Comparison of ENCODE assay signal across 9 mouse cellular contexts in genomic region chr9:100917111-100917510, GRCm38 (mm10).
DNase-seq lines count a peak whose midpoint lies in the region; ATAC-seq and TF ChIP-seq lines count a peak whose summit lies in the region.
"Had no signal": no experiment of that assay in that cellular context is flagged by ENCODE, and none has a peak within 500 bp of the region (broad histone marks: within the 10 kb centered on the region; RNA-seq: fewer than 3 reads in every experiment).

No protein-coding gene starts in this region.

- H3K4me3 ChIP-seq in kidney, adult 2 months (ENCODE audit: insufficient read depth, low read depth, low read length) = no peak overlapping the region
- no peak overlapping the region for H3K4me3 ChIP-seq in kidney, embryonic 14.5 days (ENCODE audit: low read length)
- H3K4me3 ChIP-seq: midbrain, embryonic 12.5 days had no signal

- TF ChIP-seq CTCF in kidney, adult 2 months (conservative IDR thresholded peaks at IDR 0.05; ENCODE audit: insufficient read depth, insufficient read length, low read depth, low read length) = peak; percentile 39

- 30% methylated on average over 2 of the region's 2 CpGs for WGBS in kidney, adult 2 months
- WGBS in kidney, embryonic 14.5 days = 54% methylated on average over 2 of the region's 2 CpGs

- no peak for ATAC-seq in kidney, embryonic 14.5 days (ENCODE audit: low FRiP score, low TSS enrichment)

- intact Hi-C loops in heart, postnatal 10 days (cut with DNase I) = loop anchor here (1.0 to 10.0 kb wide), 4 partner anchors 274 to 462 kb away; partner anchors contain the start of gene Nck1
- intact Hi-C loops in left cerebral cortex, postnatal 10 days (cut with DNase I) = loop anchor here (10.0 kb wide), 2 partner anchors 372 to 462 kb away; partner anchors contain the start of gene Nck1

- no peaks in the 10 kb centered on the region for H3K4me1 ChIP-seq in kidney, adult 2 months (ENCODE audit: control insufficient read depth, insufficient read depth, low read length)
- H3K4me1 ChIP-seq in kidney, embryonic 14.5 days (ENCODE audit: control insufficient read depth, insufficient read depth, low read length) = no peaks in the 10 kb centered on the region
- H3K4me1 ChIP-seq: midbrain, embryonic 12.5 days had no signal

- no peak overlapping the region for H3K27ac ChIP-seq in kidney, adult 2 months (ENCODE audit: insufficient read depth, low read depth, low read length)
- no peak overlapping the region for H3K27ac ChIP-seq in kidney, embryonic 14.5 days (ENCODE audit: low read depth, low read length)
- H3K27ac ChIP-seq: midbrain, embryonic 12.5 days had no signal

- no peaks in the 10 kb centered on the region for H3K27me3 ChIP-seq in kidney, adult 2 months (replicated peaks; ENCODE audit: control insufficient read depth, insufficient read depth, low read length)
- no peaks in the 10 kb centered on the region for H3K27me3 ChIP-seq in kidney, embryonic 14.5 days (ENCODE audit: control insufficient read depth, insufficient read depth, low read length)
- H3K27me3 ChIP-seq: midbrain, embryonic 12.5 days had no signal

- no peaks in the 10 kb centered on the region for H3K9me3 ChIP-seq in kidney, embryonic 14.5 days (ENCODE audit: control insufficient read depth, low read length)
- H3K9me3 ChIP-seq: midbrain, embryonic 12.5 days had no signal

- TF ChIP-seq POLR2A in kidney, adult 2 months (IDR thresholded peaks at IDR 0.05; ENCODE audit: low read depth, low read length) = no peak

- DNase-seq in kidney, adult 2 months = peak; percentile 74
- DNase-seq in MEL-GATA-1-ER (ENCODE audit: extremely low read depth, low read depth) = peak; percentile 40
- peak; percentile 65 for DNase-seq in cerebellum, adult 8-10 months
- DNase-seq in heart, postnatal 10 days = peak; percentile 71 to 78
- peak; percentile 51 to 64 for DNase-seq in left cerebral cortex, postnatal 10 days (ENCODE audit: extremely low spot score in 1 of 2, low spot score in 2 of 2)
- DNase-seq in right cerebral cortex, postnatal 10 days (ENCODE audit: low spot score in 2 of 2) = peak; percentile 57 to 72
- DNase-seq in ovary, adult 18-20 months (ENCODE audit: low spot score) = no peak

- no peaks in the 10 kb centered on the region for H3K36me3 ChIP-seq in kidney, adult 2 months (ENCODE audit: control insufficient read depth, insufficient read depth, low read length)
- H3K36me3 ChIP-seq in kidney, embryonic 14.5 days (ENCODE audit: control insufficient read depth, insufficient read depth, low read length) = peaks cover 7% of the 10 kb centered on the region; the same call in 1 of the 2 replicates
- H3K36me3 ChIP-seq: midbrain, embryonic 12.5 days had no signal

- no peak overlapping the region for H3K9ac ChIP-seq in kidney, embryonic 14.5 days (ENCODE audit: low read depth, low read length)
- H3K9ac ChIP-seq: midbrain, embryonic 12.5 days had no signal

- H3K4me2 ChIP-seq in kidney, embryonic 14.5 days (replicated peaks; ENCODE audit: low read depth, low read length) = no peak overlapping the region
- H3K4me2 ChIP-seq: midbrain, embryonic 12.5 days had no signal
